Mouse (Mus musculus) frontal cortex, adult (tissue): ENCODE data around the gene Defb9.
"Not testable (repeated sequence)": the region's sequence is repeated elsewhere in the genome, so short reads cannot be mapped to it uniquely, and the experiment has no call there.

Experiments used
- ATAC-seq: cut with Nextera tagmentation; 2 replicates; pipeline ENCODE4 v1.9.2; 2017; ENCODE audit warnings: mild to moderate bottlenecking, moderate library complexity, mixed read lengths; ENCODE audit not compliant: low TSS enrichment

The Defb9 gene

DNA sequence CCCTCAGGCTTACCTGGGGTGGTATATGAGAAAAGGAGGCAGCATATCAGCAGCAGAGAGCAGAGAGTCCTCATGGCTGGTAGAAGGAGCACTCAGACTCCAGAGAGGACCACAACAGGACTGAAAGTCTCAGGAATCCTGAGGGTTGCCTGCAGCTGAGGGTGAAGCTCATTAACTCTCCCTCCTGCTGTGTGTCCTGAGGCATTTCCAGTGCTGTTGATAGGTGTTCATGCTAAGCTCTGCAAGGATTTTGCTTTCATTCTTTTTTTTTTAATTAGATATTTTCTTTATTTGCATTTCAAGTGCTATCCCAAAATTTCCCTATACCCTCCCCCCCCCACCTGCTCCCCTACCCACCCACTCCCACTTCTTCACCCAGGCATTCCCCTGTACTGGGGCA lies at the start of gene Defb9:
Gene Defb9 (minus strand): TSS at position 101 of the 400 bp plus-strand sequence.
- not testable (repeated sequence) for ATAC-seq

GRCm38 (mm10) chr8:21932610-21933009 lies 47.4 kb upstream of the Defb9 start, which contains the start of gene Defb15:
Gene Defb15, minus strand, starts transcription at chr8:21932710.
- no peak for ATAC-seq

GRCm38 (mm10) chr8:21930754-21931153 lies 45.5 kb upstream of the Defb9 start:
- ATAC-seq, result not testable (repeated sequence)

DNA sequence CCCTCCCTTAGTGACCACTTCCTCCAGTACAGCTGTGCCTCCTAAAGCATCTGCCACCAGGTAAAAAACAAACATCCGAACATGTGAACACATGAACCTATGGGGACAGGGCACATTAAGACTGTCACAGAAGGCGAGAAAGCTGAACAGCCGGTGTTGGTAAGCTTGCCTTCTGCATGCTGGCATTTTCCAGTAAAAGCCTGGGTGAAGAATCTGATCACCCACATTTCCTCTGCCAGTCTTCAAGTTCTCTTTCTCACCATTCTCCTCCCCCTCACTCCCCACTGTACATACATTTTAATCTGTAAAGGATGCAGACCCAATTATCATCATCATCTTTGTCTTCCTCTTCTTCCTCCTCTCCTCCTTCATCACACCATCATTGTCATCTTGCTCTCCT lies 30.4 kb upstream of the Defb9 start:
- ATAC-seq, result peak; percentile 57; the same call in 1 of the 2 replicates

GRCm38 (mm10) chr8:21912554-21912953 lies 27.3 kb upstream of the Defb9 start:
- no peak for ATAC-seq

DNA sequence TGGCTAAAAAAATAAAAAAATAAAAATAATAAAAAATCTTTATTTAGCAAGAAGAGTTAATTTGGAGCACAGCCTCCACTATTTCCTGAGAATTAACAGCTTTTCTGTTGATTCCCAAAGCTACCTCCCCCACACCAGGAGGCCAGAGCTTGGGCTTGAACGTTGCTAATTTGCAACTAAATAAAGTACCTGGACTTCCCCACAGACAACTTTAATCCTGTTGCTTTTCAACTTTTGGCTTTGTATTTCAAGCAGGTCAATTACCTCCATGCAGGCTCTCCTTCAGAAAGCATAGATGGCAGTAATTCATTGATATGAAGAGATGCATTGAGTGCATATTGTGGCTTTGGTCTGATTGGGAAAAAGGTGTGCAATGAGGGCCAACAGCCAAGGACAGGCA lies 26.7 kb upstream of the Defb9 start:
- ATAC-seq, result no peak

DNA sequence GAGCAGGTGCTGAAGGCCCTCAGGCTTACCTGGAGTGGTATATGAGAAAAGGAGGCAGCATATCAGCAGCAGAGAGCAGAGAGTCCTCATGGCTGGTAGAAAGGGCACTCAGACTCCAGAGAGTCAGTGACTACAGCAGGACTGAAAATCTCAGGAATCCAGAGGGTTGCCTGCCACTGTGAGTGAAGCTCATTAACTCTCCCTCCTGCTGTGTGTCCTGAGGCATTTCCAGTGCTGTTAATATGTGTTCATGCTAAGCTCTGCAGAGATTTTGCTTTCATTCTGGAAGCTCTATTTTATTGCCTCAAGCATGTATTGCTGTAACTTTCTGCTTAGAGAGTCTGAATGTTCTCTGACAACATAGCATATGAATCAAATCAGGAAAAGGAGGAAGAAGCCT lies 21.1 kb upstream of the Defb9 start, which contains the start of gene Defb11:
Gene Defb11 (minus strand): TSS at position 123 of the 400 bp plus-strand sequence.
- not testable (repeated sequence) for ATAC-seq

GRCm38 (mm10) chr8:21858586-21858985 lies 26.6 kb downstream of the Defb9 start, which contains the start of gene Defb10:
Gene Defb10, plus strand, starts transcription at chr8:21858901.
- ATAC-seq, result not testable (repeated sequence)
